Mouse (Mus musculus) left cerebral cortex, postnatal 36 days (tissue): ENCODE results near the gene Cep162. TPM values are rescaled to one million over a fixed set of nuclear protein-coding genes. Genes with fewer than 3 reads are reported as not detected.
A peak's percentile ranks its signal among the peaks of the same experiment; 100 is the strongest.

Source experiments
- DNase-seq, 2 experiments: peaks; one replicate each; pipeline ENCODE4 v3.0.0; 2021 to 2022; ENCODE audit warnings: low spot score in 2 of 2, mixed read lengths in 1 of 2
- intact Hi-C: fragments of 180-260 bp; cut with DNase I; formaldehyde crosslinking; loops from one replicate; pipeline ENCODE4 v1.15.1; 2025
- total RNA-seq, 2 experiments: library from RNA; stranded (reverse); gene quantifications; 2 replicates each; pipeline ENCODE4 v1.2.3; 2021

Cep162 gene
- total RNA-seq, 2 experiments from 2014 or later: 6.9 to 11.9 TPM

DNA sequence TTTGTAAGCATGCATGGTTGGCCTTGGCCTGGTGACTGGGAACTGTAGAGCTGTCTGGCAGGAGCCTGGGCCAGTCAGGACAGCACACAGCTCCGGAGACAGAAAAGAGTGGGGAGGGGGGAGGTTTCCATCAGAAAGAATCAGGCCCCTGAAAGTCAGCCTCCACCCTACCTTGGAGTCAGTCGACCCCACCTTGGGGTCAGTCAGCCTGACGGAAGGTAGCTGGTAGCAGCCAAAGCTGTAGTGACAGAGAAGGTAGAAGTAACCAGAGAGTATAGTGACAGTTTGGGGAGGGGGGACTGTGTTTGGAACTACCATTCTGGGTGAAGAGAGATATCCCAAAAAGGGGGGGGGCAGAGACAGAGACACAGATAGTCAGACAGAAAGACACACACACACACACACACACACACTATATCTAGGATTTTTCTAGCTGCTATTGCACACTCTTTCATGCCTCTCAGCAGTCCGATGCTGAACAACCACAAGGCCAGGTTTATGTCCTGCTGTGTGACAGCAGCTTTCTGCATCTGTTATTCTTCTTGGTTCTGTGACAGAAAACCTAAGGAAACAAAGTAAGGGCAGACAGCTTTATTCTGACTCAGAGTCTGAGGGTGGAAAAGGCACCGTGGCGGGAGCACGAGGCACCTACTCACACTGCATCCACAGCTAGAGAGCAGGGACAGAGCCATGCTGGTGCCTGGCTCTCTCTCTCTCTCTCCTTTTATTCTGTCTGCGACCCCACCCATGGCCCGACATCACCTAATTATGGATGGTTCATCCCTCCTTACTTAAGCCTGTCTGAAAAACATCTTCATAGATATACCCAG, 88.1 kb downstream of the Cep162 start:
- intact Hi-C loops: no loop called here
- DNase-seq: peak in 1 of 2 experiments; percentile 15

DNA sequence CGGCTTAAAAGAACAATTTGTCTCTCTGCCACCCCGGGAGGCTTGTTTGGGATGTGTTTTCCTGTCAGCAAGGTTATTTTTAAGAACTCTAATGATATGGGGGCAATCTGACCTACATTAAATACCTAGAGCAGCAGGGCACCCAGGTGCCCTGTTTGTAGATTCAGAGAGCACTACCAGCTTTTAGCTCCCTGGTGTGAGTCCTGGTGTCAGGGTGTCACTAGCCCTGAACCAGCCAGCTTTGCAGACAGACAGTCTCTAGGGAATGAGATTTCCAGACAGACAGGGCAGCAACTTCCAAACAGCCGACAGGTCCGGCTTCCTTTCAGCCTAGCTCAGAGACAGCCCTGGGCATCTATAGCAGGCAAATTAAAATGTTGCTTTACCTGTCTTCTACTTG, 92.8 kb downstream of the Cep162 start:
- intact Hi-C loops: no loop called here
- no peak for DNase-seq

DNA sequence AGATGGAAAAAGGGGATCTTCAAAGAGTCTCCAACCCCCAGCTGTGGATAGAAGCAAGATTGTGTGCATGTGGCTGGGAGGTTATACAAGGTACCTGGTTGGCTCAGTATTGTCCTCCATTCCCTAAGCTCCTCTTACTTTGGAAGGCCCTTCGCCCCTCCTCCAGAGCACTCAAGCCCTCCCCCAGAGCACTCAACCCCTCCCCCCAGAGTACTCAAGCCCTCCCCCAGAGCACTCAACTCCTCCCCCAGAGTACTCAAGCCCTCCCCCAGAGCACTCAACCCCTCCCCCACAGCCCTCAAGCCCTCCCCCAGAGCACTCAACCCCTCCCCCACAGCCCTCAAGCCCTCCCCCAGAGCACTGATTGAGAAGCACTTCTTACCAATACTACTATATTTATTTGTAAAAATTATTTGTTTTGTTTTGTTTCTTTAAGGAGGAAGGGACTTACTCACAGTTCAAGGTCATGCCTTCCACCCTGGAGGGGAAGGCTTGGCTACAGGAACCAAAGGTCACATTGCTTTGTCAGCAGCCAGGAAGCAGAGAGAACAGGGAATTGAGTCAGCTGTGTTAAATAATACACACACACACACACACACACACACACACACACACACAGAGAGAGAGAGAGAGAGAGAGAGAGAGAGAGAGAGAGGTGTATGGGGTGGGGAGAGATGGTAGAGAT, 102.6 kb downstream of the Cep162 start:
- DNase-seq: no peak
- intact Hi-C loops: no loop called here

DNA sequence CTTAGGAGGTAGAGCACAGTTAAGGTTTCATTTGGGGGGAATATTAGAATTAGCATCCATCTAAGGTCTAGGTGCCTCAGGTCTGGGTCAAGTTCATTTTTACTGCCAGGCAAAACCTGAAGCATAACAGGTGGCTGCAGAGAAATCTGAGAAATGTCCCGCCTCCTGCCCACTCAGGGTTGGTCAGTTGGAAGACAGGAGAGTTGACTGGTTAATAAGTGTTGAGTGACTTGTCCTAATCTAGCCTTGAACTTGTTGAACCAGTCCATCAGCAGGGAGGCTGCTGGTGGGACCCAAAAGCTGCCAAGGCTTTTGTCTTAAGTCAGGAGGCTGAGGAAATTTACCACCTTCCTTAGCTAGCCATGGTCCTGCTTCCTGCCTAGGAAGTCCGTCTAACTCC, 107.4 kb downstream of the Cep162 start:
- DNase-seq: no peak
- intact Hi-C loops: no loop called here

DNA sequence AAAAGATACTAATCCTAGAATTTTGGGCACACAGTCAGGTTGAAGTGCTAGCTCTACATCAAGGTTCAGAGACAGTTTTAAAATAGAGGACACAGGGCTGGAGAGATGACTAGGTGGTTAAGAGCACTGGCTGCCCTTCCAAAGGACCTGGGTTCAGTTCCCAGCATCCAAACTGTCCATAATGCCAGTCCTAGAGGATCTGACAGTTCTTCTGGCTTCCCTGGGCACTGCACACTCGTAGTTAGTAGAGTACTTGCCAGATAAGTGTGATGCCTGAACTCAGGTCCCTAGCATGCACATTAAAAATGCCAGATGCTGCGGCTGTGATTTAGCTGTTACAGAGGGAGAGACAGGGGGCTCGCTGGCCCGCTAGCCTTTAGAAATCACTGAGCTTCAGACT, 108.9 kb downstream of the Cep162 start:
- DNase-seq: no peak
- intact Hi-C loops: no loop called here

DNA sequence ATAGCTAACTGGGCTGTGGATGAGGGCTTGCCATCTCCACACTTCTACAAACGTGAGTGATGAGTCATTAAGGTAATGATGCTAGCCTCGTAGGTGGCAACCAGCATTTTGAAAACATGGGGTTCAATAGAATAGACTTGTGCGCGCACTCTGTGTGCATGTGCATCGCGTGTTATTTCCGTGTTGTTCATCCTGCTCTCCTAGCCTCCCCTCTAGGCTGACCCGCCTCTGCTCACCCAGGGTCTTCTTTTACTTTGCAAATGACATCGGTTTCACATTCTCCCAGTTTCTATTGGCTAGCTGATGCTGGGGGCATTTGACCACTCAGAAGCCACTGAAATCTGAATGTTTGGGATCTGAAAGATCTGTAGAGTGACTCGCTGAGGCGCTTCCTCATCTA, 109.7 kb downstream of the Cep162 start:
- DNase-seq: no peak
- intact Hi-C loops: no loop called here

DNA sequence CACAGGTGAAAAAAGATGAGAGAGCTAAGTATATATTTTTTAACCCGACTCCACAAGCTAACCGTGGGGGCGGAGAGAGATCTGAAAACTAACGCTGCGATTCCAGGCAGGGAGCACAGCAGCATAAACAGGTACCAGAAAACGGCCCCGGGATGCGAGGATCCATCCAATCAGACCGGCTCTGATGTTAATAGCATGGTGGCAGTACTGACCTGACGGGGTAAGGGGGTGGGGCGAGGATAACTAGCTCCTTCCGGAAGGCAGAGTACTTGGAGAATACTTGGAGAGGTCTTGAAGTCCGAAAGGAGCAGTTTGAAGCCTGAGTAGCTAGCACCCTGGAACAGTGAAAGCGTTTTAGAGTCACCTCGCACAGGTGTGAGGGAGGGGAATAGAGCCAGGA, 110.2 kb downstream of the Cep162 start:
- no peak for DNase-seq
- intact Hi-C loops: no loop called here

DNA sequence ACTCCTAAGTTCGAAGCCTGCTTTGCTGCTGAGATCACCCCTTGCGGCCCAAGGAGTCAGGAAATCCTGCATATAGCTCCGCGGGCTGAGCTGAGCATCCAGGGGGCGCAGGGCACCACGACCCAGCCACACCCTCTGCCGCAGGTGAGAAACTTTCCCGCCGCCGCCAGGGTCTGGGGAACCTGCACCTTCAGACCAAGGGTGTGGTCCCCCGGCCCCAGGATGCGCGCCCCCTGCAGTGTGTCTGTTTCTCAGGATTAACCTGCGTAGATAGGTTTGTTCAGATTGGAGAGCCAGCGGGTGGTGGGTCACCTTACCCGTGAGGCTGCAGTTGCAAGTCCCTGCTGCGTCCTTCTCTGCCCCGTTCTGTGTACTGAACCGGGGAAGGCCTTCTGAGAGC, 110.8 kb downstream of the Cep162 start:
- DNase-seq: no peak
- intact Hi-C loops: no loop called here

DNA sequence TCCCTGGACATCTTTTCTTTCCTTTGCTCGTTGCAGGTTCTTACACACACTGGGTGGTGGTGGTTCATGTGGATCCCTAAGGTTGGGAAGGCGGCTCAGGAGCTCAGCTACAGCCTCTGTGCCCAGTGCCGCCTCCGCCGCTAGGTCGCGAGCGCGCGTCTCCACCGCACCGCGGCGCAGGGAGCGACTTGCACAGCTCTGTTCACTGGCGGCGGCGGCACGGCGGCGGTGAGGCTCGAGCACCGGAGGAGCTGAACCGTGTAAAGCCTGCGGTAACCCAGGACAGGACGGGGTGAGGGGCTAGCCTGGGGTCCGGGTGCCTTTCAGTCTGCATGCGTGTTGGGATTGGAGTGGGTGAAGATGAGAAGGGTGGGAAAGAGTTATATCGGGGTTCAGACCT, 111.2 kb downstream of the Cep162 start, which contains the start of gene Mrap2:
Gene Mrap2 (plus strand): TSS at position 201 of the 400 bp plus-strand sequence.
- DNase-seq: peak; percentile 60 to 71
- intact Hi-C loops: no loop called here

DNA sequence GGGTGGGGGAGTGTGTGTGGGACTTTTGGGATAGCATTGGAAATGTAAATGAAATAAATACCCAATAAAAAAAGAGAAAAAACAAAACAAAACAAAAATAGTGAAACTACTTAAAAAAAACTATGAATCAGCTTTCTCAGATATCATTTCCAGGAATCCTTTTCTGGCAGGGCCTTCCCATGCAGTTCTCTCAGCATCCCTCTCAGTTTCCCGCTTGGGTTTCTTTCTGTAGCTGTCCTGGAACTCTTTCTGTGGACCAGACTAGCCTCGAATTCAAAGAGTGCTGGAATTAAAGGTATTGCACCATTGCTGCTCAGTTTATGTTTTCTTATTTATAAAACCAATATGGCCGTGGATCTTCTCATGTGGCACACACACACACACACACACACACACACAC, 112.3 kb downstream of the Cep162 start:
- DNase-seq: no peak
- intact Hi-C loops: no loop called here

Other genes with a start within 250 kb of the Cep162 start
- gene Ripply2, start 240.0 kb downstream of the Cep162 start, total RNA-seq: 1 to 10 TPM; 9.0 TPM
- 10 to 100 TPM; 35.0 to 43.2 TPM for gene Cyb5r4, start 233.5 kb downstream of the Cep162 start, total RNA-seq
- gene Mrap2, start 111.2 kb downstream of the Cep162 start, total RNA-seq: 1 to 10 TPM; 4.1 to 4.3 TPM